Mouse (Mus musculus) thymus, postnatal 25 days (tissue): ENCODE measurements around the gene Vmn1r160.
"Not testable (repeated sequence)": the region's sequence is repeated elsewhere in the genome, so short reads cannot be mapped to it uniquely, and the experiment has no call there.

Experiments
- DNase-seq: peaks from one replicate; pipeline ENCODE4 v3.0.0; 2022

The Vmn1r160 gene

DNA sequence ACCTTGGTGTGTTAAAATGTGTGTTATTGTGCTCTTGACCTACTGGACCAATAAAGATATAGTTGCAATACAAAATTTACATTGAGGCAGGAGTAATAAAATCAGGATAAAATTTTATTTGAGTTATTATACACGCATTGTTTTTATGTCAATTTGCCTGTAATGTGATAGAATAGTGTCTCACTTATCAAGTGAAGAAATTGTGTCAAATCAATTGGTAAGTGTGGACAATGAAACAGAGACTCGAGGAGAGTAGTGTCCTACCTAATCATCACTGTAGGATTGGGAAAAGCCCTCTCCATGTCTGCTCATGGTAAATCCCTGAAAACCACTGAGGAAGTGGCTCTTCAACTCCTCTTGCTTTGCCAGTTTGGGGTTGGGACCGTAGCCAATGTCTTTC is at the start of gene Vmn1r160:
Vmn1r160 (plus strand) TSS at position 301 of the 400 bp plus-strand sequence.
- not testable (repeated sequence) for DNase-seq

- DNase-seq: not testable (repeated sequence)
Measured at GRCm38 (mm10) chr7:22843505-22843904, 27.5 kb upstream of the Vmn1r160 start, which contains the start of gene Vmn1r159. Gene Vmn1r159 (minus strand): TSS chr7:22843605.
